Comparison of ENCODE assay signal across 13 mouse cellular contexts in the genomic region with DNA sequence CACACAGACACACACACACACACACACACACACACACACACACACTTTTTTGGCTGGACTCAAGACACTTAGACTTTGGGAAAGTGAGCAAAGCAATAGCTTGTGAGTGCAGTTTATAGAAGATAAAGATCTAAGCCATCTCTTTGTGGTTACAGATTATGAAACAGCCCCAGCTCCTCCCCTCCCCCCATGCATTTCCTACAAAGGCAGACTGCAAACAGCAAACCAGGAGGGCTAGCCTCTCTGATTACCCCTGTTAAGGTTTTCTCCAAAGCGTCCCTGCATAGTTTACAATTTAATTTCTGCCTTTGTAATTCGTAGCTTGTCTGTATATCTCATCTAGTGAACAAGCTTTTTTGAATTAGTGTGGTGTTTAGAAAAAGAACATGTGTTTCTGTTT.
A peak's percentile ranks its signal among the peaks of the same experiment; 100 is the strongest.
DNase-seq lines count a peak whose midpoint lies in the region; ATAC-seq and TF ChIP-seq lines count a peak whose summit lies in the region.
"Had no signal": no experiment of that assay in that cellular context is flagged by ENCODE, and none has a peak within 500 bp of the region (broad histone marks: within the 10 kb centered on the region; RNA-seq: fewer than 3 reads in every experiment).

No protein-coding gene starts in this region.

- no peak for ATAC-seq in embryonic facial prominence, embryonic 12.5 days (ENCODE audit: insufficient number of reproducible peaks, insufficient read depth, low FRiP score, low TSS enrichment)
- no peak for ATAC-seq in midbrain, embryonic 13.5 days
- no peak for ATAC-seq in hindbrain, embryonic 11.5 days (ENCODE audit: low FRiP score)

- H3K27ac ChIP-seq in layer of hippocampus, adult 2 months, result peak overlapping the region; percentile 14; the same call in 1 of the 2 replicates
- peak overlapping the region; percentile 47; the same call in 1 of the 2 replicates for H3K27ac ChIP-seq in embryonic facial prominence, embryonic 12.5 days
- H3K27ac ChIP-seq in thymus, adult 2 months (ENCODE audit: control insufficient read depth, insufficient read depth, low read length), result no peak overlapping the region
- no peak overlapping the region for H3K27ac ChIP-seq in midbrain, embryonic 13.5 days
- no peak overlapping the region for H3K27ac ChIP-seq in hindbrain, embryonic 11.5 days (ENCODE audit: low read depth, low read length)
- H3K27ac ChIP-seq: macrophage; neural tube, embryonic 13.5 days had no signal

- no peak for TF ChIP-seq POLR2A in thymus, adult 2 months (IDR thresholded peaks at IDR 0.05; ENCODE audit: control insufficient read depth, extremely low read depth, insufficient read depth, low read length, poor library complexity)

- H3K4me2 ChIP-seq in embryonic facial prominence, embryonic 12.5 days (replicated peaks), result no peak overlapping the region
- H3K4me2 ChIP-seq in midbrain, embryonic 13.5 days (replicated peaks), result no peak overlapping the region
- no peak overlapping the region for H3K4me2 ChIP-seq in hindbrain, embryonic 11.5 days (replicated peaks; ENCODE audit: low read depth, low read length)
- H3K4me2 ChIP-seq: neural tube, embryonic 13.5 days had no signal

- peaks cover 18% of the 10 kb centered on the region for H3K4me1 ChIP-seq in embryonic facial prominence, embryonic 12.5 days
- peaks cover 4% of the 10 kb centered on the region for H3K4me1 ChIP-seq in thymus, adult 2 months (replicated peaks; ENCODE audit: control insufficient read depth, insufficient read depth, low read length)
- H3K4me1 ChIP-seq in midbrain, embryonic 13.5 days (replicated peaks), result no peaks in the 10 kb centered on the region
- no peaks in the 10 kb centered on the region for H3K4me1 ChIP-seq in hindbrain, embryonic 11.5 days (replicated peaks; ENCODE audit: control insufficient read depth, insufficient read depth, low read length)
- H3K4me1 ChIP-seq: neural tube, embryonic 13.5 days had no signal

- H3K4me3 ChIP-seq in layer of hippocampus, adult 2 months, result no peak overlapping the region
- H3K4me3 ChIP-seq in embryonic facial prominence, embryonic 12.5 days, result no peak overlapping the region
- H3K4me3 ChIP-seq in thymus, adult 2 months (ENCODE audit: control insufficient read depth, insufficient read depth, low read length), result no peak overlapping the region
- H3K4me3 ChIP-seq in midbrain, embryonic 13.5 days (replicated peaks), result no peak overlapping the region
- no peak overlapping the region for H3K4me3 ChIP-seq in hindbrain, embryonic 11.5 days (ENCODE audit: low read depth, low read length)
- H3K4me3 ChIP-seq: neural tube, embryonic 13.5 days had no signal

- DNase-seq in layer of hippocampus, adult 2 months (ENCODE audit: low spot score in 2 of 2), result peak in 1 of 2 experiments; percentile 18
- DNase-seq in layer of hippocampus, postnatal 36 days, result no peak
- DNase-seq in Muller cell, postnatal 12 days (ENCODE audit: inconsistent ontology term), result peak; percentile 43
- peak; percentile 21 for DNase-seq in thymus, adult 2 months
- no peak for DNase-seq in frontal cortex, adult 2 months (ENCODE audit: extremely low spot score in 1 of 2, low spot score in 1 of 2)
- DNase-seq in hindbrain, embryonic 11.5 days (ENCODE audit: low spot score), result no peak
- DNase-seq: gastrocnemius, postnatal 10 days; left cerebral cortex, postnatal 4 days; spleen, adult 18-20 months had no signal

- H3K36me3 ChIP-seq in embryonic facial prominence, embryonic 12.5 days, result no peaks in the 10 kb centered on the region
- no peaks in the 10 kb centered on the region for H3K36me3 ChIP-seq in thymus, adult 2 months (ENCODE audit: control insufficient read depth, insufficient read depth, low read length)
- H3K36me3 ChIP-seq in midbrain, embryonic 13.5 days, result no peaks in the 10 kb centered on the region
- H3K36me3 ChIP-seq in hindbrain, embryonic 11.5 days (ENCODE audit: control insufficient read depth, insufficient read depth, low read length), result no peaks in the 10 kb centered on the region
- H3K36me3 ChIP-seq: neural tube, embryonic 13.5 days had no signal

- H3K9me3 ChIP-seq in embryonic facial prominence, embryonic 12.5 days, result no peaks in the 10 kb centered on the region
- H3K9me3 ChIP-seq in midbrain, embryonic 13.5 days, result no peaks in the 10 kb centered on the region
- no peaks in the 10 kb centered on the region for H3K9me3 ChIP-seq in hindbrain, embryonic 11.5 days (ENCODE audit: control insufficient read depth, low read length)
- H3K9me3 ChIP-seq: neural tube, embryonic 13.5 days had no signal

- H3K9ac ChIP-seq in embryonic facial prominence, embryonic 12.5 days, result no peak overlapping the region
- H3K9ac ChIP-seq in midbrain, embryonic 13.5 days (replicated peaks), result no peak overlapping the region
- no peak overlapping the region for H3K9ac ChIP-seq in hindbrain, embryonic 11.5 days (ENCODE audit: low read depth, low read length)
- H3K9ac ChIP-seq: neural tube, embryonic 13.5 days had no signal

- WGBS in embryonic facial prominence, embryonic 12.5 days, result 16% methylated on average over 2 of the region's 2 CpGs
- 12% methylated on average over 2 of the region's 2 CpGs for WGBS in thymus, adult 2 months
- WGBS in midbrain, embryonic 13.5 days, result 52% methylated on average over 2 of the region's 2 CpGs
- WGBS in hindbrain, embryonic 11.5 days, result 68% methylated on average over 2 of the region's 2 CpGs

- no peak for TF ChIP-seq CTCF in layer of hippocampus, adult 2 months (conservative IDR thresholded peaks at IDR 0.05)
- TF ChIP-seq CTCF in thymus, adult 2 months (IDR thresholded peaks at IDR 0.05; ENCODE audit: borderline replicate concordance, control insufficient read depth, extremely low read depth, insufficient read depth, low read length, poor library complexity), result no peak

- H3K27me3 ChIP-seq in embryonic facial prominence, embryonic 12.5 days, result no peaks in the 10 kb centered on the region
- no peaks in the 10 kb centered on the region for H3K27me3 ChIP-seq in thymus, adult 2 months (ENCODE audit: control insufficient read depth, insufficient read depth, low read length)
- no peaks in the 10 kb centered on the region for H3K27me3 ChIP-seq in midbrain, embryonic 13.5 days
- no peaks in the 10 kb centered on the region for H3K27me3 ChIP-seq in hindbrain, embryonic 11.5 days (ENCODE audit: control insufficient read depth, insufficient read depth, low read length)
- H3K27me3 ChIP-seq: neural tube, embryonic 13.5 days had no signal

Comparison
In these comparisons a context has a peak if more than half of its experiments do, and no peak if none do; other contexts are left out.
1. DNase-seq: peak in Muller cell, postnatal 12 days (single experiment) and thymus, adult 2 months (single experiment); none in layer of hippocampus, postnatal 36 days (0 of 2), frontal cortex, adult 2 months (0 of 2) and hindbrain, embryonic 11.5 days (single experiment).
2. H3K27ac ChIP-seq: peak in layer of hippocampus, adult 2 months (single experiment) and embryonic facial prominence, embryonic 12.5 days (single experiment); none in thymus, adult 2 months (single experiment), midbrain, embryonic 13.5 days (single experiment) and hindbrain, embryonic 11.5 days (single experiment).